Mouse (Mus musculus) hematopoietic stem cell, adult 5-6 weeks (primary cell): ENCODE results near the gene Ttll8. TPM values are rescaled to one million over a fixed set of nuclear protein-coding genes. Genes with fewer than 3 reads are reported as not detected.

Experiments
- ATAC-seq, 2 experiments: fragments of 125-278 bp in 1 of 2; replicated peaks in 1 of 2; 2 replicates each; pipeline ENCODE4 v1.8.0; 2016 to 2017; ENCODE audit warnings: inconsistent platforms in 2 of 2, mild to moderate bottlenecking in 2 of 2, moderate number of reproducible peaks in 2 of 2, low read depth in 1 of 2, moderate TSS enrichment in 1 of 2; ENCODE audit not compliant: low FRiP score in 2 of 2, poor library complexity in 2 of 2, severe bottlenecking in 2 of 2, insufficient read depth in 1 of 2, low TSS enrichment in 1 of 2
- total RNA-seq: library from RNA; stranded (forward); fragments of 172-1452, 232-1000 nt; gene quantifications from 2 replicates; pipeline ENCODE4 v1.2.3, GENCODE M21; 2017

Gene Ttll8
- total RNA-seq, 1 experiment from 2014 or later, result not detected

GRCm38 (mm10) chr15:88895119-88895518 lies 59.1 kb downstream of the Ttll8 start:
- ATAC-seq, result no peak

- ATAC-seq, result no peak
These were observed 61.3 kb downstream of the Ttll8 start for GRCm38 (mm10) chr15:88892876-88893275.

- no peak for ATAC-seq
These were observed 62.0 kb downstream of the Ttll8 start for GRCm38 (mm10) chr15:88892252-88892651.

GRCm38 (mm10) chr15:88891676-88892040 lies 62.6 kb downstream of the Ttll8 start:
- ATAC-seq, result no peak

- ATAC-seq, result peak; percentile 90 to 95
These were observed 63.2 kb downstream of the Ttll8 start for GRCm38 (mm10) chr15:88890751-88891675.

GRCm38 (mm10) chr15:88889994-88890393 lies 64.2 kb downstream of the Ttll8 start:
- ATAC-seq, result no peak

GRCm38 (mm10) chr15:88889032-88889431 lies 65.2 kb downstream of the Ttll8 start:
- no peak for ATAC-seq

GRCm38 (mm10) chr15:88885376-88885775 lies 68.8 kb downstream of the Ttll8 start:
- ATAC-seq, result no peak

GRCm38 (mm10) chr15:88883342-88883741 lies 70.9 kb downstream of the Ttll8 start:
- no peak for ATAC-seq

- ATAC-seq, result no peak
These were observed 71.4 kb downstream of the Ttll8 start for GRCm38 (mm10) chr15:88882851-88883250.

- no peak for ATAC-seq
These were observed 72.8 kb downstream of the Ttll8 start for GRCm38 (mm10) chr15:88881253-88882044.

GRCm38 (mm10) chr15:88877021-88877400 lies 77.2 kb downstream of the Ttll8 start:
- ATAC-seq, result no peak

GRCm38 (mm10) chr15:88876155-88877020 lies 77.8 kb downstream of the Ttll8 start:
- ATAC-seq, result peak; percentile 87 to 91

- no peak for ATAC-seq
These were observed 78.6 kb downstream of the Ttll8 start for GRCm38 (mm10) chr15:88875625-88876081.

- no peak for ATAC-seq
These were observed 79.7 kb downstream of the Ttll8 start for GRCm38 (mm10) chr15:88874477-88874876.

GRCm38 (mm10) chr15:88874061-88874460 lies 80.2 kb downstream of the Ttll8 start:
- ATAC-seq, result no peak

GRCm38 (mm10) chr15:88870418-88871185 lies 83.6 kb downstream of the Ttll8 start:
- ATAC-seq, result no peak
